Mouse (Mus musculus) testis, adult 2 months (tissue): ENCODE measurements at regions not wholly inside any gene's neighbourhood (a gene's known extent, or its start where the extent isn't known, plus 50 kb on each side); places are given as distances from the start of the nearest gene placed in this dataset.

Experiments
- CTCF ChIP-seq: fragments of 200-500 bp; IDR thresholded peaks from 2 replicates; pipeline ENCODE4 v1.5.1; 2012; ENCODE audit warnings: low read depth, mild to moderate bottlenecking, inconsistent platforms, low read length, moderate library complexity; ENCODE audit not compliant: control insufficient read depth, insufficient read depth, insufficient replicate concordance
- POLR2A ChIP-seq: fragments of 200-500 bp; IDR thresholded peaks from 2 replicates; pipeline ENCODE4 v1.6.1; 2012; ENCODE audit warnings: low read depth, mild to moderate bottlenecking, inconsistent platforms, low read length, moderate library complexity; ENCODE audit not compliant: control insufficient read depth

GRCm38 (mm10) chr13:46202586-46202985 lies 70.9 kb upstream of the Stmnd1 start:
- no peak for TF ChIP-seq POLR2A
- no peak for TF ChIP-seq CTCF
